Mouse (Mus musculus) macrophage (primary cell): Measurements from ENCODE around the gene Pde11a. TPM values are rescaled to one million over a fixed set of nuclear protein-coding genes. Genes with fewer than 3 reads are reported as not detected.

Source experiments
- H3K27ac ChIP-seq: fragments of 350-480 bp; formaldehyde crosslinking; 2 replicates; pipeline ENCODE4 v1.9.0; 2021
- H3K36me3 ChIP-seq: fragments of 350-480 bp; formaldehyde crosslinking; 2 replicates; pipeline ENCODE4 v1.9.0; 2021; ENCODE audit errors: inconsistent target
- H3K4me3 ChIP-seq: fragments of 350-480 bp; formaldehyde crosslinking; 2 replicates; pipeline ENCODE4 v1.9.0; 2021; ENCODE audit errors: inconsistent target
- H3K79me2 ChIP-seq: fragments of 350-480 bp; formaldehyde crosslinking; 2 replicates; pipeline ENCODE4 v1.9.0; 2021; ENCODE audit errors: inconsistent target
- WGBS: methylation state at CpG from one replicate; pipeline ENCODE4 v1.1.7; 2026; ENCODE audit warnings: inconsistent platforms; ENCODE audit not compliant: missing documents; 5-methylcytosine and 5-hydroxymethylcytosine counted together
- polyA plus RNA-seq: library from polyadenylated mRNA; stranded (reverse); fragments of 250-400 nt; gene quantifications from 3 replicates; pipeline ENCODE4 v1.2.4, GENCODE M21; 2018; ENCODE audit warnings: inconsistent platforms
- total RNA-seq, 78 experiments: library from RNA; depleted of rRNA; stranded (reverse); fragments of 250-400 nt; gene quantifications; 1 replicate in 9 of 78; 2 replicates in 24 of 78; 3 replicates in 43 of 78; 4 replicates in 2 of 78; pipeline ENCODE4 v1.2.4; 2018; ENCODE audit warnings: inconsistent platforms in 56 of 78

Gene Pde11a
- total RNA-seq (2018; cell fraction: chromatin; rRNA removed) = under 1 TPM in 6 of 26 experiments, not detected in 20; 0.15 to 0.41 (median 0.23) TPM
- under 1 TPM in 5 of 26 experiments, not detected in 21; 0.03 to 0.07 (median 0.03) TPM for total RNA-seq (2018; cell fraction: cytosol; rRNA removed)
- under 1 TPM in 11 of 26 experiments, not detected in 15; 0.12 to 0.62 (median 0.22) TPM for total RNA-seq (2018; cell fraction: nucleus; rRNA removed)
- not detected in 3 replicates for polyA plus RNA-seq

DNA sequence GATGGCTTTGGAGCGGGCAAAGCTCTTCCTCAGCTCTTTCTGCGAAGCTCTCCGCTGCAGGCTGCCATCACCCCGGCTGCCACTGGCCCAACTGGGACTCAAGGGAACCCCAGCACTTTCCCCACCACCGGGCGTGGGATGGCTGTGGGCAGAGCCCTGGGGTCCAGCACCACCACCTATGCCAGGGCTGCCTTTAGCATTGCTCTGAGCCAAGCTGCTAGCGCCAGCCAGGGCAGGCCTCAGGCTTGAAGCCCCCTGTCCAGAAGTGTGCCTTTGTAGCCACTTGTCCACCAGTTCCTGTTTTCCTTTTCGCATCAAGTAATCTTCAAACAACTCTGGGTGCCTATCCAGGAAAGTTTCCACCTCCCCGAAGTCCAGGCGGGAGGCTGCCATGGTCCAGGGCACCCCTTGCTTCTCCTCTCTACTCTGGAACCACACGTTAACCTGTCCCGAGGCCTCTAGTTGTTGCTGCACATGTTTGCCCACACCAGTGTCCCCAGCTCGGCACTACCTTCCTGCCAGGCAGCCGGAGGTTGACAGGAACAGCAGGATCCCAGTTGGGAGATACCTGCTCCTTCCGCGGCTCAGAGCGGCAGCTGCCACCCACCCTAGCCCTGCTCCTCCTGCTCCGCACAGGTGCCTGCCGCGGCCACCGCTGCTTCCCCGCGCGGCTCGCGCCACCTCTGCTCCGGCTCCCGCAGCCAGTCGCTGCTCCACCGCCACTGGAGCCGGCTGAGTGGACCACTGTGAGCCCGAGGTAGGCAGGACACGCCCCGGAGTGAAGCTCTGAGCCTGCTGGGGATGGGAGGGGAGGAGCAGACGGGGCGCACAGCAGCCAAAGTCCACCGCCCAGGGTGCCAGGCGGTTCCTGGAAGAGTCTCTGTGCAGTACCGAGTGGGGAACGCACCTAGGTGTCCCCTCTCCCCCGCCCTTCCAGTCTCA lies at the start of gene Pde11a:
TSS of gene Pde11a (minus strand) at position 560 of the 942 bp plus-strand sequence.
- no peaks in the 10 kb centered on the region for H3K36me3 ChIP-seq
- H3K4me3 ChIP-seq = no peak within 1 kb of the TSS
- no peak within 1 kb of the TSS for H3K27ac ChIP-seq
- H3K79me2 ChIP-seq = no peaks in the 10 kb centered on the region
- WGBS = 18% methylated on average over 37 of the region's 41 CpGs

DNA sequence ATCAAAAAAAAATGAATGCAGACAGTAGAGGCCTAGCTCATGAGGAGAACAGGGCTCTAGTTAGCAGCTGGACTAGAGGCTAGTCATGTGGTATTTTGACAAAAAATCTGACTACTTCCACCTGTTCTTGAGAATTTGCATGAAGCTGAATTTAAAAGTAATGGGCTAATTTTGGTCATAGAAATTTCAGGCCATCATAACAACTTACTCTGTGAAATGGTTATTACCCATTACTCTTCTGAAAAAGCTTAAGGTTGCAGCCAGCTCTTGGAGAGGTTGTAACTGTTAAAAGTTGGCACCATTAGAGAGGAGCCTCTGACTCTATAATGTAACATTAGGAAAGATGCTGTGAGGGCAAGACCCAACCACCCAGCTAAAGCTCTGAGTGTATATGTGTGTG lies 48.0 kb upstream of the Pde11a start:
- H3K36me3 ChIP-seq = peaks cover 15% of the 10 kb centered on the region; the same call in 1 of the 2 replicates
- no peak overlapping the region for H3K4me3 ChIP-seq
- no peaks in the 10 kb centered on the region for H3K79me2 ChIP-seq
- no peak overlapping the region for H3K27ac ChIP-seq

GRCm38 (mm10) chr2:76378646-76379045 lies 40.1 kb upstream of the Pde11a start:
- Histone ChIP-seq H3K4me3 (no peak overlapping the region), H3K79me2 (no peaks in the 10 kb centered on the region), H3K36me3 (peaks cover 83% of the 10 kb centered on the region), H3K27ac (no peak overlapping the region)
- 94% methylated on average over 19 of the region's 19 CpGs for WGBS

DNA sequence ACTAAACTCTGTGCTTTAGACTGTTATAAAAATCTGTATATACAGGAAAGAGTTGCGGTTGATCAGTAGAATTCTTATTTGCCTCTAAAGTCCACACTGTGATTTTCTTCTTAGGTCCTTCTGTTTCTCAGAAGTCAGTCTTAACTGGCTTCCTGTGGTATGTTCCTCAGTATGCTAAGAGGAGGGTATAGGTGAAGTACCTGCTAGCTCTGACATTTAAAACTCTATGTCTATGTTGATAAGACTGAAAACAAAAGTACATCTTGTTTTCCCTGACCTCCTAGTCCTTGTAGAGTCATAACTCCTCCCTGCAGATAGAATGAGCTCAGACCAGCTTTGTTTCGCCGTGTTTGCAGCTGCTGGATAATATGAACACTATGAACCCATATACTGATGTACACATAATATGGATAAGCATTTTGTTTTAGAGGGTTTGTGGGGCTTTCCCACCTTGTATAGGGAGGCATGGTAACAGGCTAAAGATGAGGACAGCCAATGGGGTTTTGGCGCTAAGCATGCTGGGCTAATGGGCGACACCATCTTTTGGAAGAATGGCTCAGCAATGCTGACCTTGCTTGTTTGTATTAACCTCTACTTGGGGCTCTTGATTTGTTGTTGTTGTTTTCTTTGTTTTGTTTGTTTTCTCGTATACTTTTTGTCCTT lies 36.1 kb upstream of the Pde11a start:
- WGBS = 95% methylated on average over 6 of the region's 6 CpGs
- H3K79me2 ChIP-seq = peaks cover 15% of the 10 kb centered on the region
- peaks cover 66% of the 10 kb centered on the region for H3K36me3 ChIP-seq
- H3K27ac ChIP-seq = no peak overlapping the region
- no peak overlapping the region for H3K4me3 ChIP-seq

DNA sequence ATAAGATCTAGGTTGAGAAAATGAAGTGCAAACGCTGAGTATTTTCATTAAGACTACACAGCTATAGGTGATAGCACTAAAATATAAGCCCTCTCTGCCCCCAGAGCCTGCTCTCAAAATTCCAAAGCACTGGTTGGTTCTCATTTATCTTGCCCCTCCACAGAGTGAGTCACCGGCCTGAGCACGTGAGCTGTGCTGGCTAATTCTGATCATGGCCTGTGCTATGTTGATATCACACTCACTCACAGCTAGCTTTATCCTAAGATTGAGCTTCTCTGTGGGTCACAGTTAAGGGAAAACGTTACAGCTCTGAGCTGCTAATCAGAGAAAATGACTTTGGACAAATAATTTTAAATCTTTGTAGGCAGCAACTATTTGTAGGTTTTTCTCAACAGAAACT lies 33.7 kb upstream of the Pde11a start:
- 96% methylated on average over 4 of the region's 4 CpGs for WGBS
- Histone ChIP-seq H3K36me3 (peaks cover 42% of the 10 kb centered on the region), H3K27ac (no peak overlapping the region), H3K79me2 (peaks cover 15% of the 10 kb centered on the region), H3K4me3 (no peak overlapping the region)

DNA sequence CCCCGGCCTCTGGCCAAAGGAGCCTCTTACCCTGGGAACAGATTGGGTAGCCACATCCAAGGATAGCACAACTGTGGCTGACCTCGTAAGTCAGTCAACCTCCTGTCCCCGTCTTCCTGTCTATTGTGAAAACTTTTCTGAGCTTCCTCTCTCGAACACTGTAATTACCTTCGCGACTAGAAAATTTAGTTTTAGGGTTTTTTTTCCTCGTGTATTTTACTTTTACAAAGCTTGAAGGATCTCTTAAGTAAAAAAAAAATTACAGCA lies 32.0 kb upstream of the Pde11a start:
- Histone ChIP-seq H3K36me3 (peaks cover 28% of the 10 kb centered on the region), H3K27ac (peak overlapping the region; percentile 15; the same call in 1 of the 2 replicates), H3K79me2 (peaks cover 15% of the 10 kb centered on the region), H3K4me3 (peak overlapping the region; percentile 80)
- 0% methylated on average over 7 of the region's 7 CpGs for WGBS

- WGBS = under 1% methylated on average over 61 of the region's 61 CpGs
Observed at GRCm38 (mm10) chr2:76369821-76370655, 31.5 kb upstream of the Pde11a start, which contains the start of gene Rbm45. Gene Rbm45 (plus strand): TSS chr2:76369984.

GRCm38 (mm10) chr2:76368861-76369660 lies 30.5 kb upstream of the Pde11a start:
- H3K79me2 ChIP-seq = peaks cover 15% of the 10 kb centered on the region
- WGBS = 71% methylated on average over 8 of the region's 13 CpGs
- no peak overlapping the region for H3K4me3 ChIP-seq
- H3K36me3 ChIP-seq = peaks cover 13% of the 10 kb centered on the region
- H3K27ac ChIP-seq = no peak overlapping the region

More at GRCm38 (mm10) chr2:76369821-76370655, 31.5 kb upstream of the Pde11a start, which contains the start of gene Rbm45:
- peak within 1 kb of the TSS; percentile 15; the same call in 1 of the 2 replicates for H3K27ac ChIP-seq
- H3K79me2 ChIP-seq = peaks cover 15% of the 10 kb centered on the region
- peaks cover 22% of the 10 kb centered on the region for H3K36me3 ChIP-seq
- H3K4me3 ChIP-seq = peak within 1 kb of the TSS; percentile 80

DNA sequence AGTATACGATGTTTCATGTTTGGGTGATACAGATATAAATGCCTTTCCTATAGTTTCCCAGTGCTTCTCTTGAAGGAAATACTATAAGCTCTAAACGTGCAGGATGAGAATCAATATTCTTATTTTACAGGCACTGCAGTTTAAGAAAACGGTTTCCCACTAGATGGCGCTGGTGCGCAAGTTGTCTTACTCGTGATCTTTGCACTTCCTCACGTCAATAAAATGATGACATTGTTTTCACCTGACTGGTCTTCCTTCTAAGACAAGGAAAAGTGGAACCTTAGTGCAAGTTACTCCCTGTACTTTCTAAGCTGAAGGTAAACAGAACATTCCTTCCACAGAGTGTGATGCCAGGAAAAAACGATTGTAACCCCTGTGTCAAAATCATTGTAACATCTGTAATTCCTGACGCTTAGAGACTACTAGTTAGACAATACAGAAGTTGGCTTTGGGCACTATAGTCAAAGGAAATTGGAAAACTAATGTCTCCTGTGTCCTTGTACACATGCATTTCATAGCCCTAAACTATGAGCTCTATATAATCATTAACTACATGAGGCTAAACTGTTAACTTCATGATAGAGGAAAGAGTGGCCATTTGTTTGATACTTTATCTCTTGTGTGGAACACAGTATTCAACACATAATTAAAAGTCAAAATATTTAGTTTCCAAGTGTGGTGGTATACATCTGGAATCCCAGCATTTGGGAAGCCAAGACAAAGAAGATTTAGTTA lies 28.8 kb upstream of the Pde11a start:
- WGBS = 13% methylated on average over 9 of the region's 9 CpGs
- Histone ChIP-seq H3K27ac (no peak overlapping the region), H3K79me2 (peaks cover 15% of the 10 kb centered on the region), H3K4me3 (no peak overlapping the region), H3K36me3 (no peaks in the 10 kb centered on the region)

DNA sequence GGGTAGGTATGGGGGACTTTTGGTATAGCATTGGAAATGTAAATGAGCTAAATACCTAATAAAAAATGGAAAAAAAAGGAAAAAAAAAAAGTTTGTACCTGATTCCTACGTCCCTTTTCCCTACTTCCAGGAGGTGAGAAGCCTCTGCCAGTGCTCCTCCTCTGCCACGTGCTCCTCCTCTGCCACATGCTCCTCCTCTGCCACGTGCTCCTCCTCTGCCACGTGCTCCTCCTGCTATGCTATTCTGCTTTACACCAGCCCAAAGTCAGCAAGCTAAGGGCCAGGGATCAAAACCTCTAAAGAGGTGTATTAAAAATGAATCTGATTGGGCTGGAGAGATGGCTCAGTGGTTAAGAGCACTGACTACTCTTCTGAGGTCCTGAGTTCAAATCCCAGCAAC lies 27.2 kb upstream of the Pde11a start:
- peaks cover 8% of the 10 kb centered on the region for H3K79me2 ChIP-seq
- H3K4me3 ChIP-seq = no peak overlapping the region
- H3K27ac ChIP-seq = no peak overlapping the region
- 84% methylated on average over 4 of the region's 4 CpGs for WGBS
- H3K36me3 ChIP-seq = no peaks in the 10 kb centered on the region

GRCm38 (mm10) chr2:76362111-76362510 lies 23.5 kb upstream of the Pde11a start:
- WGBS = 80% methylated on average over 2 of the region's 2 CpGs
- Histone ChIP-seq H3K27ac (no peak overlapping the region), H3K36me3 (no peaks in the 10 kb centered on the region), H3K79me2 (no peaks in the 10 kb centered on the region), H3K4me3 (no peak overlapping the region)

DNA sequence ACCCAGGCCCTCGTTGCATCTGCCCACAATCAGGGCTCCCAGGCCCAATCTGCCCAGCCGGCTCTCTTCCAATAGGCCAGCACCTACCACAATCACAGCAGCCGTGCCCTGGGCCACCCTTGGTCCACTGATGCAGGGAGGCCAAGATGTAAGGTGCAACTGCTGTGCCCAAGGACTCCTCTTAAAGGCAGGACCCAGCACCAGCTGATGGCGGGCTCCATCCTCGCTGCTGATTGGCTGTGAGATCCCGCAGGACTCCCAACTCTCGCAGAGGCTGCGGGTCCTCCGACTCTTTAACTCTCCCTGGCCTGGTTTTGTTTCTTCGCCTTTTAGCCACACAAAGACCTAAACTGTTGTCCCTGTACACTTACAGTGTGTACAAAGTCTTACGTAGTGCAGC lies 21.7 kb upstream of the Pde11a start, which contains the start of gene Cyct:
TSS of gene Cyct (minus strand) at position 225 of the 400 bp plus-strand sequence.
- H3K79me2 ChIP-seq = no peaks in the 10 kb centered on the region
- no peaks in the 10 kb centered on the region for H3K36me3 ChIP-seq
- 93% methylated on average over 11 of the region's 11 CpGs for WGBS
- H3K4me3 ChIP-seq = no peak within 1 kb of the TSS
- H3K27ac ChIP-seq = no peak within 1 kb of the TSS

- H3K79me2 ChIP-seq = no peaks in the 10 kb centered on the region
- WGBS = 63% methylated on average over 6 of the region's 6 CpGs
- no peak overlapping the region for H3K4me3 ChIP-seq
- H3K27ac ChIP-seq = no peak overlapping the region
- H3K36me3 ChIP-seq = no peaks in the 10 kb centered on the region
Observed at GRCm38 (mm10) chr2:76347839-76348238, 9.3 kb upstream of the Pde11a start.
